Mouse (Mus musculus): ENCODE measurements around the gene Camta1. TPM values are rescaled to one million over a fixed set of nuclear protein-coding genes. Genes with fewer than 3 reads are reported as not detected.

The Camta1 gene
- polyA plus RNA-seq, 1 experiment, result 155 TPM

DNA sequence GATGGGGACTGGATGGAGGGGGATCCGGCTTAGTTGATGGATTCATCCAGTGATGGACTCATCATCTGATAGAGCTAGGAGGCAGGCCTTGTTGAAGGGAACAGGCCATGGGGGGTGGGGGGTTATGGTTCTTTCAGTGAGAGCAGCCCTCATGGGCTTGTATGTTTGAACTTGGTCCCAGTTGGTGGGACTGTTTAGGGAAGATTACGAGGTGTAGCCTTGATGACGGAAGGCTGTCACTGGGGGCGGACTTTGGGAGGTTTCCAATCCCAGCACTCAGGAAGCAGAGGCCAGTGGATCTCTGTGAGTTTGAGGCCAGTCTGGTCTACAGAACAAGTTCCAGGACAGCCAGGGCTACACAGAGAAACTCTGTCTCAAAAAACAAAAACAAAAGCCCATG is 132.6 kb downstream of the Camta1 start:
- no peak overlapping the region for H3K27ac ChIP-seq (ENCODE audit: insufficient read depth, low read length)
- H3K4me3 ChIP-seq (replicated peaks; ENCODE audit: insufficient read depth, low read depth, low read length), result no peak overlapping the region
- H3K27me3 ChIP-seq (ENCODE audit: control insufficient read depth, insufficient read depth, low read length), result no peaks in the 10 kb centered on the region
- DNase-seq, result no peak
- peaks cover 8% of the 10 kb centered on the region for H3K4me1 ChIP-seq (ENCODE audit: control insufficient read depth, insufficient read depth, low read length)
- TF ChIP-seq POLR2A (IDR thresholded peaks at IDR 0.05; ENCODE audit: borderline replicate concordance, insufficient read depth, low read length), result no peak
- 72% methylated on average over 4 of the region's 4 CpGs for WGBS

- no peak for DNase-seq
- WGBS, result 85% methylated on average over 11 of the region's 11 CpGs
- H3K27ac ChIP-seq (ENCODE audit: insufficient read depth, low read length), result no peak overlapping the region
- H3K4me3 ChIP-seq (replicated peaks; ENCODE audit: insufficient read depth, low read depth, low read length), result no peak overlapping the region
- H3K27me3 ChIP-seq (ENCODE audit: control insufficient read depth, insufficient read depth, low read length), result no peaks in the 10 kb centered on the region
- no peak for TF ChIP-seq POLR2A (IDR thresholded peaks at IDR 0.05; ENCODE audit: borderline replicate concordance, insufficient read depth, low read length)
- TF ChIP-seq CTCF (IDR thresholded peaks at IDR 0.05; ENCODE audit: borderline replicate concordance, insufficient read depth, low read depth, low read length), result no peak
- peaks cover 8% of the 10 kb centered on the region for H3K4me1 ChIP-seq (ENCODE audit: control insufficient read depth, insufficient read depth, low read length)
Observed at GRCm38 (mm10) chr4:151728391-151729065, 133.1 kb downstream of the Camta1 start.

- 49% methylated on average over 2 of the region's 2 CpGs for WGBS
- peaks cover 8% of the 10 kb centered on the region for H3K4me1 ChIP-seq (ENCODE audit: control insufficient read depth, insufficient read depth, low read length)
- no peak for DNase-seq
- no peak overlapping the region for H3K4me3 ChIP-seq (replicated peaks; ENCODE audit: insufficient read depth, low read depth, low read length)
- no peaks in the 10 kb centered on the region for H3K27me3 ChIP-seq (ENCODE audit: control insufficient read depth, insufficient read depth, low read length)
- no peak overlapping the region for H3K27ac ChIP-seq (ENCODE audit: insufficient read depth, low read length)
- no peak for TF ChIP-seq CTCF (IDR thresholded peaks at IDR 0.05; ENCODE audit: borderline replicate concordance, insufficient read depth, low read depth, low read length)
- TF ChIP-seq POLR2A (IDR thresholded peaks at IDR 0.05; ENCODE audit: borderline replicate concordance, insufficient read depth, low read length), result no peak
Observed at GRCm38 (mm10) chr4:151726396-151726795, 135.3 kb downstream of the Camta1 start.

- H3K27ac ChIP-seq (ENCODE audit: insufficient read depth, low read length), result no peak overlapping the region
- TF ChIP-seq POLR2A (IDR thresholded peaks at IDR 0.05; ENCODE audit: borderline replicate concordance, insufficient read depth, low read length), result no peak
- H3K27me3 ChIP-seq (ENCODE audit: control insufficient read depth, insufficient read depth, low read length), result no peaks in the 10 kb centered on the region
- peaks cover 4% of the 10 kb centered on the region for H3K4me1 ChIP-seq (ENCODE audit: control insufficient read depth, insufficient read depth, low read length)
- no peak for DNase-seq
- H3K4me3 ChIP-seq (replicated peaks; ENCODE audit: insufficient read depth, low read depth, low read length), result no peak overlapping the region
Observed at GRCm38 (mm10) chr4:151724897-151725296, 136.8 kb downstream of the Camta1 start.

- H3K27ac ChIP-seq (ENCODE audit: insufficient read depth, low read length), result no peak overlapping the region
- H3K4me1 ChIP-seq (ENCODE audit: control insufficient read depth, insufficient read depth, low read length), result no peaks in the 10 kb centered on the region
- no peak for DNase-seq
- WGBS, result 80% methylated on average over 15 of the region's 15 CpGs
- no peak for TF ChIP-seq CTCF (IDR thresholded peaks at IDR 0.05; ENCODE audit: borderline replicate concordance, insufficient read depth, low read depth, low read length)
- no peak for TF ChIP-seq POLR2A (IDR thresholded peaks at IDR 0.05; ENCODE audit: borderline replicate concordance, insufficient read depth, low read length)
- no peak overlapping the region for H3K4me3 ChIP-seq (replicated peaks; ENCODE audit: insufficient read depth, low read depth, low read length)
- no peaks in the 10 kb centered on the region for H3K27me3 ChIP-seq (ENCODE audit: control insufficient read depth, insufficient read depth, low read length)
Observed at GRCm38 (mm10) chr4:151720722-151721467, 140.8 kb downstream of the Camta1 start.

DNA sequence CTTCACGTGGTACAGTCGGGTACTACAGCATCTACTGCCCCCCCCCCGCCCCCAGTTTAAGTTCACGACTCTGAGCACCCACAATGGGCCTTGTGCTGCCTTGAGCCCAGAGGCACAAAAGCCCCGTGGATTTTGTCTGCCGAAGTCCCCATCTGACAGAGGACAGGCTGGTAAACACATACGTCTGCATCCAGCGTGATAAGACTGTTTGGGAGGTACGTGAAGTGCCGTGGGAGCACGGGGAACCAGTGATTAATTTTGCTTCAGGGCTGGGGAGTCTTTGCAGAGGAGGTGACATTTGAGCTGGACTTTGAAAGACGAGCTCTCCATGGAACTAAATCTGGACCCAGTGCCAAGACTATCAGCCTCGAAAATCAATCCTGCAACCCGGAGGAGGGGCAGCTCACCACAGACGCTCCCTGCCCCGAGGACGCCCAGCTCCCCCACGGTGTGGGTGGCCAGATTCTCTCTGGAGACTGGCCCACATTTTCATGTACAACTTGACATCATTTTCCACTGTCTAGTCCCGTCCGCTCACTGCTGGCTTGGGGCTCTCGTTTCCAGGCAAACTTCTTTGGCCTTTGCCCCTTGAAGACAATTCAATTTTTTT is 142.7 kb downstream of the Camta1 start:
- DNase-seq, result no peak
- 63% methylated on average over 21 of the region's 21 CpGs for WGBS
- H3K27me3 ChIP-seq (ENCODE audit: control insufficient read depth, insufficient read depth, low read length), result no peaks in the 10 kb centered on the region
- no peak overlapping the region for H3K27ac ChIP-seq (ENCODE audit: insufficient read depth, low read length)
- no peak overlapping the region for H3K4me3 ChIP-seq (replicated peaks; ENCODE audit: insufficient read depth, low read depth, low read length)
- TF ChIP-seq CTCF (IDR thresholded peaks at IDR 0.05; ENCODE audit: borderline replicate concordance, insufficient read depth, low read depth, low read length), result no peak
- no peak for TF ChIP-seq POLR2A (IDR thresholded peaks at IDR 0.05; ENCODE audit: borderline replicate concordance, insufficient read depth, low read length)
- H3K4me1 ChIP-seq (ENCODE audit: control insufficient read depth, insufficient read depth, low read length), result no peaks in the 10 kb centered on the region

DNA sequence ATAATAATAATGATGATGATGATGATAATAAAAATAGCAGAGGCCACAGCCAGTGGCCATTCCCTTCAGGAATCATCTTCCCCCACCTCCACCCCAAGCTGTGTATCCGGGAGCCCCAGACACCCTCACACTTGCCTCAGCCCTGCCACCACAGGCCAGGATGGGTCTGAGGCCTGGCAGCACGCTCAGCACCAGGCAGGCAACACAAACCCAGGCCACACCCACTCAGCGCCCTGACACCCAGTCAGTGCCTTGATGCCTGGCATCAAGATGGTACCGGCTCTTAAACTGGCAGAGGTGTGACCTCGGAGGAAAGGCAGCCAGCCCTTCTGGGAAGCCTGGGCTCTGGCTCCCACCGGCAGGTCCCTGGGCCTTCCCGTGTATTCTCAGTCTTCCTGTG is 143.8 kb downstream of the Camta1 start:
- Histone ChIP-seq H3K27ac (ENCODE audit: insufficient read depth, low read length) (no peak overlapping the region), H3K4me1 (ENCODE audit: control insufficient read depth, insufficient read depth, low read length) (peaks cover 4% of the 10 kb centered on the region; the same call in 1 of the 2 replicates), H3K4me3 (replicated peaks; ENCODE audit: insufficient read depth, low read depth, low read length) (no peak overlapping the region), H3K27me3 (ENCODE audit: control insufficient read depth, insufficient read depth, low read length) (no peaks in the 10 kb centered on the region)
- WGBS, result 63% methylated on average over 7 of the region's 7 CpGs
- no peak for DNase-seq
- TF ChIP-seq CTCF (IDR thresholded peaks at IDR 0.05; ENCODE audit: borderline replicate concordance, insufficient read depth, low read depth, low read length), result no peak
- TF ChIP-seq POLR2A (IDR thresholded peaks at IDR 0.05; ENCODE audit: borderline replicate concordance, insufficient read depth, low read length), result no peak

DNA sequence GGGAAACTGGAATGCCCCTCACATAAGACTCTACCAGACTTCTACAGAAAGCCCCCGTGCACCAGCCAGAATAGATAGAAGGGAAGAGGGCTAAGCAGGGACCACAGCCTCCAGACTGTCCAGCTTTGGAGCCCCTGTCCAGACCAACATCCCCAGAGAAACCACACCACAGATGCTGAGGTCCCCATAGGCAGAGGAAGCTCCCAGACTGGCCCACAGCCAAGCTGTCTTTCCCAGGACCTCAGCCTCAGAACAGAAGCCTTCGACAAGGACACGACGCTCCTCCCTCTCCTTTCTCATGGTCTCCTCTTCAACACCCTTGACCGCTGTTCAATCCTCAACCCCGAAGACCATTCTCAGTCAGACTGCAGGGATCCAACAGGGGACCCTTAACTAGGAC is 148.0 kb downstream of the Camta1 start:
- Histone ChIP-seq H3K4me1 (ENCODE audit: control insufficient read depth, insufficient read depth, low read length) (peaks cover 11% of the 10 kb centered on the region), H3K27me3 (ENCODE audit: control insufficient read depth, insufficient read depth, low read length) (no peaks in the 10 kb centered on the region), H3K27ac (ENCODE audit: insufficient read depth, low read length) (no peak overlapping the region), H3K4me3 (replicated peaks; ENCODE audit: insufficient read depth, low read depth, low read length) (no peak overlapping the region)
- no peak for DNase-seq
- WGBS, result 82% methylated on average over 6 of the region's 6 CpGs
- TF ChIP-seq POLR2A (IDR thresholded peaks at IDR 0.05; ENCODE audit: borderline replicate concordance, insufficient read depth, low read length), result no peak
- no peak for TF ChIP-seq CTCF (IDR thresholded peaks at IDR 0.05; ENCODE audit: borderline replicate concordance, insufficient read depth, low read depth, low read length)
